Mouse (Mus musculus) cerebellum, postnatal 14 days (tissue): ENCODE results near the gene Tmem237.
A peak's percentile ranks its signal among the peaks of the same experiment; 100 is the strongest.

Source experiments
- DNase-seq, 2 experiments: peaks; one replicate each; pipeline ENCODE4 v3.0.0; 2021; ENCODE audit warnings: mixed read lengths in 2 of 2

Gene Tmem237

DNA sequence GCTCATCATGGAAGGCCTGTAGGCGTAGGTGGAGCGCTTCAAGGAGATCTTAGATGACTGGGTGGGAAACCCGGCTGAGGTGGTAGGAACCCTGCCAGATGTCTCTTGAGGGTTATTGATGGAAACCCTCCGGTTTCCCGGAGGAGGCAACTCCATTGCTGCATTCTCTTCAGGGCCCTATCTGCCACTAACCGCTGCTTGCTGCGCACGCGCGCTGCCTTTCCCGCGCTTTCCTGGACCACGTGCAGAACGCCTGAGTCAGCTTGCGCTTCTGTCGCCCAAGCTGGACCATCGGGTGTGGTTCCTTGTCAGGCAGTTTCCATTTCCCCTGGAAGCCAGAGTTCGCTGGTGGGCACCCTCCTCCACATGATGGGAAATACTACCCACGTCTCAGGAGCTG lies 25.5 kb downstream of the Tmem237 start, which contains the start of gene C2cd6:
C2cd6 (minus strand) TSS at position 196 of the 400 bp plus-strand sequence.
- no peak for DNase-seq

DNA sequence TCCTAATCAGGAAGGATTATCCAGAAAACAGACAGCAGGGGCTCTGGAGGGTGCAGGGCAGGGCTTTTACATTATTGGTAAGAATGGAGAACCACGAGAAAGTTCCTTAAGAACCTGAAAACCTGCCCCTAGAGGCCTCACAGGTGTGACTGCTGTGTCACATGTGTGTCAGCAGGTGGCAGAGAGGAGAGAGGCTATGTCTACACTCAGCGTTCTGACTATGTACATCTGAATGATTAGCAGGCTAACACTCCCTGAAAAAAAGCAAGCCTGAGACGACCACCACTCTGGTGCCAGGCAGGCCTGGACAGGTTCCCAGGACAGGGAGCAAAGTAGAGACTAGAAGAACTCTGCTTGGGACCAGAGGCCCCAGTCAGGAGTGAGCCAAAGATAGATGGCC lies 49.3 kb downstream of the Tmem237 start:
- peak in 1 of 2 experiments; percentile 2 for DNase-seq

DNA sequence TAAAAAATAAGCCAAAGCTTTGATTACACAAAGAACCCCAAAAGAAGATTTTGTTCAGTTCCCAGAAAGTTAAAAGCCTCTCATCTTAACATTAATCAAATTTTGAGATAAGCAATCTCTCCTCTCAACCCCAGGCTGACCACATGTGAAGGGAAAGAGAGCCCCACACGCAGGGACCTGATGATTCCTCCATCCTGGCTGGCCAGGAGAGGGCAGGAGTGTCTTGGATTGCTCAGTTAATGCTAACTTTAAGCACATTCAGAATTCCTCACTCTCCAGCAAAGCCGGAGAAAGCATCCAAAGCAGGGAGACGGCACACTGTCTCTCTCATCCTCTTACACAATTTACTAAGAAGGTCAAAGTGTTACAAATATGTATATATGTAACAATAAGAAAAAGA lies 52.2 kb downstream of the Tmem237 start:
- DNase-seq, result peak; percentile 43 to 52

DNA sequence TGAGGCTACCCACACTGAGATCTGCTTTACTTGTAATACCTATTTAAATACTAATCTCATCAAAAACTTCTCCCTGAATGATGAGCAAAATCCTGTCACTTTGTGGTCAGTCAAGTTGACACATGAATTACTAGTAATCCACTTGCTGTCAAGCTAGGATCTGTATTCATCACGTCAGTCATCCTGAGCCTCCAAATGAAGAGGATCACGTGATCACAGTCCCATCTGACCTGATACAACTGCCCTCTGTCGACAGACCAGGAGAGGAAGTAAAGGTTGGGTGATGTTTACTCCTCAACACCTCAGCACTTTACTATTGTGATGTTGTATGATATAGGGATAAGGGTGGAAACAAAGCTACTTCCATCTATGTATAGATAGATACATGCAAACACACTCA lies 56.5 kb downstream of the Tmem237 start:
- DNase-seq, result no peak

DNA sequence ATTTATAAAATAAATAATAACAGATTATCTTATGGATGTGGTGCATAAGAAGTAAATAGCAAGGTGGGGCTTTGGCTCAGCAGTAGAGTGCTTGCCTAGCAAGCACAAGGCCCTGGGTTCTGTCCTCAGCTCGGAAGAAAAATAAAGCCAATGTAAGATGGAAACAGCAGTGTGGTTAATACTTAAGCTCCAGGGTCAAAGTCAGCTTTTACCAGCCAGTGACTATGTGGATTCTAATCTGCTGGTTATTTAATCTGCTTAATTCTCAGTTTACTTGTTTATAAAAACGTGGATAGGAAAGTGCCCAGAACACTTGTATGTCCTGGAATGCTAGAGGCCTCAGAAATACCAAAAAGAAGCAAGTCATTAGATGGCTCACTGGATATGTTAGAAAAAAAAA lies 63.3 kb downstream of the Tmem237 start:
- DNase-seq, result no peak

DNA sequence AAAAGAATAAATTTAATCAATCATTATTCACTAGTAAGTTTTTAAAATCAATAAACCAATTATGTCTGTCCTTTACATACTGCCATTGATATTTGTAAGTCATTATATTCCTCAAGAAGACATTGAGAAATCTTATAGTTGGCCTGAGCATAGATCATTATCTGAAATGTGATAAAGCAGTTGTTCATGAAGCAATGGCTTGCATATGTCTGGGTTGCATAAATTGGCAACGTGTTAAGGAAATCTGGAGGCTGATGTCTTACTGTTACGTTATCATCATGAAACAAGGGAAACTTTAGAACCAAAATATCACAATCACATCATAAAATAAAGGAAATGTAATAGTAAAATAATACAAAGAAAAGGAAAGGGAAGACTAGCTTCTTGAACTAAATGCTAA lies 68.9 kb downstream of the Tmem237 start:
- no peak for DNase-seq
